Mouse (Mus musculus) G1E (cell line): ENCODE data around the gene Gm20503.

Experiments used
- CTCF ChIP-seq: IDR thresholded peaks from 2 replicates; pipeline ENCODE4 v1.5.1; 2012; ENCODE audit warnings: low read depth, low read length, inconsistent platforms, mixed read lengths
- GATA2 ChIP-seq: IDR thresholded peaks from 2 replicates; pipeline ENCODE4 v1.6.1; 2012; ENCODE audit warnings: low read depth, low read length, inconsistent platforms, borderline replicate concordance
- POLR2AphosphoS5 ChIP-seq: IDR thresholded peaks from 2 replicates; pipeline ENCODE4 v1.6.1; 2012; ENCODE audit warnings: low read depth, low read length, inconsistent platforms; ENCODE audit not compliant: insufficient replicate concordance

DNA sequence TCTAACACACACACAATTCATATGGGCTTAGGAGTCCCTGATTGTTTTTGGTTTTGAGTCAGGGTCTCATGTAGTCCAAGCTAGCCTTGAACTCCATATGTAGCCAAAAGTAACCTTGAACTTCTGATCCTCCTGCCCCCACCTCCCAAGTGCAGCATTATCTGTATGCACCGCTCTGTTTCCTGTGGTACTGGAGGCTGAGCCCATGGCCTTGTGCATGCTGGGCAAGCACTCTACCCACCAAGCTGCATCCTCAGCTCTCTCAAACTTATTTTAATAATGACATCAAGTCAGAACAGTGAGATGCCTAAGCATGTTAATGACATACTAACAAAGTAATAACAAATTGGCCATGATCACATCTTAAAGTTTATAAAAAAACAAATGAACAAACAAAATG is 48.1 kb downstream of the Gm20503 start:
- TF ChIP-seq CTCF (no peak), POLR2AphosphoS5 (no peak), GATA2 (no peak)
